Mouse (Mus musculus): ENCODE measurements around the gene Ptgr2. TPM values are rescaled to one million over a fixed set of nuclear protein-coding genes. Genes with fewer than 3 reads are reported as not detected.

The Ptgr2 gene
- polyA plus RNA-seq, 1 experiment from 2014 or later, result 25.9 TPM

GRCm38 (mm10) chr12:84275288-84275687 lies 9.7 kb upstream of the Ptgr2 start:
- ATAC-seq (ENCODE audit: borderline replicate concordance, extremely low read depth, low FRiP score, low TSS enrichment), result no peak
- no peaks in the 10 kb centered on the region for H3K27me3 ChIP-seq

GRCm38 (mm10) chr12:84276288-84276687 lies 8.7 kb upstream of the Ptgr2 start:
- H3K4me1 ChIP-seq, result no peaks in the 10 kb centered on the region
- H3K9me3 ChIP-seq, result no peaks in the 10 kb centered on the region
- WGBS, result 50% methylated on average over 2 of the region's 2 CpGs
- ATAC-seq (ENCODE audit: borderline replicate concordance, extremely low read depth, low FRiP score, low TSS enrichment), result no peak
- H3K9ac ChIP-seq, result no peak overlapping the region
- no peak overlapping the region for H3K4me2 ChIP-seq
- no peaks in the 10 kb centered on the region for H3K36me3 ChIP-seq
- no peak overlapping the region for H3K4me3 ChIP-seq
- no peak overlapping the region for H3K27ac ChIP-seq
- no peaks in the 10 kb centered on the region for H3K27me3 ChIP-seq

More at GRCm38 (mm10) chr12:84275288-84275687, 9.7 kb upstream of the Ptgr2 start:
- WGBS, result 83% methylated on average over 9 of the region's 9 CpGs
- no peaks in the 10 kb centered on the region for H3K4me1 ChIP-seq
- no peak overlapping the region for H3K9ac ChIP-seq
- H3K36me3 ChIP-seq, result no peaks in the 10 kb centered on the region
- no peak overlapping the region for H3K4me3 ChIP-seq
- H3K27ac ChIP-seq, result no peak overlapping the region
- H3K9me3 ChIP-seq, result no peaks in the 10 kb centered on the region
- no peak overlapping the region for H3K4me2 ChIP-seq

- Histone ChIP-seq H3K9ac (no peak overlapping the region), H3K27ac (no peak overlapping the region), H3K4me3 (no peak overlapping the region), H3K9me3 (no peaks in the 10 kb centered on the region), H3K36me3 (no peaks in the 10 kb centered on the region), H3K27me3 (no peaks in the 10 kb centered on the region), H3K4me2 (no peak overlapping the region), H3K4me1 (no peaks in the 10 kb centered on the region)
- no peak for ATAC-seq (ENCODE audit: borderline replicate concordance, extremely low read depth, low FRiP score, low TSS enrichment)
- WGBS, result 75% methylated on average over 4 of the region's 4 CpGs
Observed at GRCm38 (mm10) chr12:84276799-84277198, 8.2 kb upstream of the Ptgr2 start.

GRCm38 (mm10) chr12:84277832-84278231 lies 7.2 kb upstream of the Ptgr2 start:
- 79% methylated on average over 3 of the region's 3 CpGs for WGBS
- no peak overlapping the region for H3K27ac ChIP-seq
- no peak for ATAC-seq (ENCODE audit: borderline replicate concordance, extremely low read depth, low FRiP score, low TSS enrichment)
- H3K9me3 ChIP-seq, result no peaks in the 10 kb centered on the region
- H3K36me3 ChIP-seq, result no peaks in the 10 kb centered on the region
- no peak overlapping the region for H3K9ac ChIP-seq
- no peak overlapping the region for H3K4me3 ChIP-seq
- no peaks in the 10 kb centered on the region for H3K4me1 ChIP-seq
- no peak overlapping the region for H3K4me2 ChIP-seq
- H3K27me3 ChIP-seq, result no peaks in the 10 kb centered on the region

- H3K36me3 ChIP-seq, result no peaks in the 10 kb centered on the region
- H3K27me3 ChIP-seq, result no peaks in the 10 kb centered on the region
- no peaks in the 10 kb centered on the region for H3K9me3 ChIP-seq
- no peak for ATAC-seq (ENCODE audit: borderline replicate concordance, extremely low read depth, low FRiP score, low TSS enrichment)
- 69% methylated on average over 7 of the region's 7 CpGs for WGBS
- H3K9ac ChIP-seq, result no peak overlapping the region
- no peaks in the 10 kb centered on the region for H3K4me1 ChIP-seq
- no peak overlapping the region for H3K4me2 ChIP-seq
- no peak overlapping the region for H3K4me3 ChIP-seq
- H3K27ac ChIP-seq, result no peak overlapping the region
Observed at GRCm38 (mm10) chr12:84278901-84279300, 6.1 kb upstream of the Ptgr2 start.

GRCm38 (mm10) chr12:84284391-84284790 lies 641 bp upstream of the Ptgr2 start:
- H3K9me3 ChIP-seq, result no peaks in the 10 kb centered on the region
- H3K4me3 ChIP-seq, result peak overlapping the region; percentile 49
- peak overlapping the region; percentile 68 for H3K4me2 ChIP-seq
- 0 out of 2 replicates have a peak, but pooled peaks cover 6% of the 10 kb centered on the region for H3K4me1 ChIP-seq
- no peaks in the 10 kb centered on the region for H3K36me3 ChIP-seq
- H3K27me3 ChIP-seq, result no peaks in the 10 kb centered on the region
- H3K27ac ChIP-seq, result no peak overlapping the region
- H3K9ac ChIP-seq, result no peak overlapping the region; the same call in 1 of the 2 replicates
- WGBS, result 73% methylated on average over 14 of the region's 14 CpGs
- no peak for ATAC-seq (ENCODE audit: borderline replicate concordance, extremely low read depth, low FRiP score, low TSS enrichment)

GRCm38 (mm10) chr12:84285593-84285968 lies 549 bp downstream of the Ptgr2 start:
- peak overlapping the region; percentile 47 for H3K9ac ChIP-seq
- ATAC-seq (ENCODE audit: borderline replicate concordance, extremely low read depth, low FRiP score, low TSS enrichment), result no peak
- H3K27me3 ChIP-seq, result no peaks in the 10 kb centered on the region
- no peaks in the 10 kb centered on the region for H3K36me3 ChIP-seq
- WGBS, result 27% methylated on average over 8 of the region's 8 CpGs
- no peaks in the 10 kb centered on the region for H3K9me3 ChIP-seq
- H3K4me2 ChIP-seq, result peak overlapping the region; percentile 68
- peak overlapping the region; percentile 41 for H3K27ac ChIP-seq
- H3K4me1 ChIP-seq, result 0 out of 2 replicates have a peak, but pooled peaks cover 6% of the 10 kb centered on the region
- H3K4me3 ChIP-seq, result peak overlapping the region; percentile 49

- H3K9ac ChIP-seq, result no peak overlapping the region
- H3K27me3 ChIP-seq, result no peaks in the 10 kb centered on the region
- no peak overlapping the region for H3K27ac ChIP-seq
- 64% methylated on average over 3 of the region's 3 CpGs for WGBS
- 0 out of 2 replicates have a peak, but pooled peaks cover 6% of the 10 kb centered on the region for H3K4me1 ChIP-seq
- no peaks in the 10 kb centered on the region; the same call in 1 of the 2 replicates for H3K36me3 ChIP-seq
- H3K4me3 ChIP-seq, result no peak overlapping the region
- no peak for ATAC-seq (ENCODE audit: borderline replicate concordance, extremely low read depth, low FRiP score, low TSS enrichment)
- H3K9me3 ChIP-seq, result no peaks in the 10 kb centered on the region
- H3K4me2 ChIP-seq, result no peak overlapping the region
Observed at GRCm38 (mm10) chr12:84288461-84288860, 3.4 kb downstream of the Ptgr2 start.

- Histone ChIP-seq H3K4me3 (no peak overlapping the region), H3K9ac (no peak overlapping the region), H3K27me3 (no peaks in the 10 kb centered on the region), H3K9me3 (no peaks in the 10 kb centered on the region), H3K4me2 (no peak overlapping the region), H3K4me1 (no peaks in the 10 kb centered on the region), H3K27ac (no peak overlapping the region), H3K36me3 (peaks cover 12% of the 10 kb centered on the region; the same call in 1 of the 2 replicates)
- WGBS, result 87% methylated on average over 6 of the region's 6 CpGs
- no peak for ATAC-seq (ENCODE audit: borderline replicate concordance, extremely low read depth, low FRiP score, low TSS enrichment)
Observed at GRCm38 (mm10) chr12:84297851-84298250, 12.8 kb downstream of the Ptgr2 start.

- no peak overlapping the region for H3K9ac ChIP-seq
- H3K27ac ChIP-seq, result no peak overlapping the region
- H3K27me3 ChIP-seq, result no peaks in the 10 kb centered on the region
- peaks cover 8% of the 10 kb centered on the region; the same call in 1 of the 2 replicates for H3K36me3 ChIP-seq
- WGBS, result 94% methylated on average over 2 of the region's 2 CpGs
- H3K4me2 ChIP-seq, result no peak overlapping the region
- H3K9me3 ChIP-seq, result no peaks in the 10 kb centered on the region
- no peaks in the 10 kb centered on the region for H3K4me1 ChIP-seq
- ATAC-seq (ENCODE audit: borderline replicate concordance, extremely low read depth, low FRiP score, low TSS enrichment), result no peak
- no peak overlapping the region for H3K4me3 ChIP-seq
Observed at GRCm38 (mm10) chr12:84299265-84299664, 14.2 kb downstream of the Ptgr2 start.

GRCm38 (mm10) chr12:84304101-84304500 lies 19.1 kb downstream of the Ptgr2 start:
- Histone ChIP-seq H3K27me3 (no peaks in the 10 kb centered on the region), H3K4me1 (no peaks in the 10 kb centered on the region), H3K4me2 (no peak overlapping the region), H3K9me3 (no peaks in the 10 kb centered on the region), H3K27ac (no peak overlapping the region), H3K9ac (no peak overlapping the region), H3K36me3 (peaks cover 6% of the 10 kb centered on the region; the same call in 1 of the 2 replicates), H3K4me3 (no peak overlapping the region)
- WGBS, result 86% methylated on average over 5 of the region's 5 CpGs
- ATAC-seq (ENCODE audit: borderline replicate concordance, extremely low read depth, low FRiP score, low TSS enrichment), result no peak

GRCm38 (mm10) chr12:84304554-84304953 lies 19.5 kb downstream of the Ptgr2 start:
- H3K36me3 ChIP-seq, result peaks cover 6% of the 10 kb centered on the region; the same call in 1 of the 2 replicates
- no peak overlapping the region for H3K9ac ChIP-seq
- 74% methylated on average over 1 of the region's 1 CpGs for WGBS
- H3K4me1 ChIP-seq, result no peaks in the 10 kb centered on the region
- H3K27ac ChIP-seq, result no peak overlapping the region
- no peaks in the 10 kb centered on the region for H3K9me3 ChIP-seq
- H3K27me3 ChIP-seq, result no peaks in the 10 kb centered on the region
- no peak overlapping the region for H3K4me3 ChIP-seq
- no peak for ATAC-seq (ENCODE audit: borderline replicate concordance, extremely low read depth, low FRiP score, low TSS enrichment)
- no peak overlapping the region for H3K4me2 ChIP-seq

GRCm38 (mm10) chr12:84311306-84311705 lies 26.3 kb downstream of the Ptgr2 start:
- Histone ChIP-seq H3K4me3 (no peak overlapping the region), H3K4me1 (peaks cover 4% of the 10 kb centered on the region), H3K27me3 (no peaks in the 10 kb centered on the region), H3K4me2 (no peak overlapping the region), H3K27ac (no peak overlapping the region), H3K36me3 (peaks cover 3% of the 10 kb centered on the region; the same call in 1 of the 2 replicates), H3K9ac (no peak overlapping the region), H3K9me3 (no peaks in the 10 kb centered on the region)
- ATAC-seq (ENCODE audit: borderline replicate concordance, extremely low read depth, low FRiP score, low TSS enrichment), result no peak
- 76% methylated on average over 3 of the region's 5 CpGs for WGBS
